Mouse (Mus musculus) heart, embryonic 13.5 days (tissue): Measurements from ENCODE around the gene Nudt4. TPM values are rescaled to one million over a fixed set of nuclear protein-coding genes. Genes with fewer than 3 reads are reported as not detected.

Experiments
- ATAC-seq: fragments of 200-750 bp; cut with Nextera tagmentation; 2 replicates; pipeline ENCODE4 v1.8.0; 2017; ENCODE audit warnings: moderate TSS enrichment; ENCODE audit not compliant: insufficient number of reproducible peaks, low FRiP score, low TSS enrichment; ENCODE audit errors: extremely low read depth
- H3K27ac ChIP-seq: fragments of 300-500 bp; sonication (generic); replicated peaks from 2 replicates; pipeline ENCODE4 v1.5.1; 2015; ENCODE audit warnings: moderate library complexity, mild to moderate bottlenecking, inconsistent platforms
- H3K27me3 ChIP-seq: fragments of 300-500 bp; sonication (generic); replicated peaks from 2 replicates; pipeline ENCODE4 v1.6.1; 2015; ENCODE audit warnings: mild to moderate bottlenecking, inconsistent platforms
- H3K36me3 ChIP-seq: fragments of 300-500 bp; sonication (generic); 2 replicates; pipeline ENCODE4 v1.6.1; 2015; ENCODE audit warnings: mild to moderate bottlenecking, inconsistent platforms
- H3K4me1 ChIP-seq: fragments of 300-500 bp; sonication (generic); 2 replicates; pipeline ENCODE4 v1.6.1; 2015; ENCODE audit warnings: inconsistent platforms
- H3K4me2 ChIP-seq: fragments of 300-500 bp; sonication (generic); 2 replicates; pipeline ENCODE4 v1.6.1; 2015; ENCODE audit warnings: inconsistent platforms, mild to moderate bottlenecking, moderate library complexity
- H3K4me3 ChIP-seq: fragments of 300-500 bp; sonication (generic); 2 replicates; pipeline ENCODE4 v1.5.1; 2015; ENCODE audit warnings: moderate library complexity, mild to moderate bottlenecking, inconsistent platforms
- H3K9ac ChIP-seq: fragments of 300-500 bp; sonication (generic); 2 replicates; pipeline ENCODE4 v1.6.1; 2015; ENCODE audit warnings: inconsistent platforms, mild to moderate bottlenecking, moderate library complexity
- H3K9me3 ChIP-seq: fragments of 300-500 bp; sonication (generic); 2 replicates; pipeline ENCODE4 v1.6.1; 2016; ENCODE audit warnings: inconsistent platforms
- WGBS: fragments of 180-500 bp; shearing (Covaris S2); methylation state at CpG from one replicate; pipeline ENCODE4 v1.1.7; 2015; ENCODE audit warnings: mixed read lengths; 5-methylcytosine and 5-hydroxymethylcytosine counted together
- polyA plus RNA-seq: library from polyadenylated mRNA; unstranded; fragments of >200 nt; fragmentation: Nextera tagmentation; extraction: Ambion mirVana; gene quantifications from 2 replicates; pipeline ENCODE4 v1.2.1, GENCODE M21; 2015

The Nudt4 gene
- polyA plus RNA-seq, 1 experiment from 2014 or later: 107 TPM

DNA sequence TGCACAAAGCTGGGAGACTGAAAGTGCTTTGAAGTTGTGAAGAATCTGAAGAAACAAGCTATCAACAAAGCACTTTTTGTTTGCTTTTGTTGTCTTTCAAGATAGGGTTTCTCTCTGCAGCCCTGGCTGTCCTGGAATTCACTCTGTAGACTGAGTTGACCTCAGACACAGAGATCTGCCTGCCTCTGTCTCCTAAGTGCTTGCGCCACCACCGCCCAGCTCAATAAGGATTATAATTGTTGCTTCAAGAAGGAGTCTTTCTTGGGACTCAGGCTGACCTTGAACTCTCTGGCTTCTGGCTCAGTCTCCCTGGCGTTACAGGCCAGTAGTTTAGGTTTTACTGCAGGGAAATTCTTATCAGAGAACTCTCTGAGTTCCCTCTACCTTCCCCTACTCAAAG lies 2.8 kb upstream of the Nudt4 start:
- Histone ChIP-seq H3K9ac (no peak overlapping the region), H3K4me3 (no peak overlapping the region), H3K4me2 (peak overlapping the region; percentile 16; the same call in 1 of the 2 replicates), H3K27me3 (no peaks in the 10 kb centered on the region), H3K27ac (no peak overlapping the region), H3K36me3 (no peaks in the 10 kb centered on the region), H3K9me3 (no peaks in the 10 kb centered on the region), H3K4me1 (peaks cover 20% of the 10 kb centered on the region)
- ATAC-seq: no peak
- 80% methylated on average over 3 of the region's 3 CpGs for WGBS

DNA sequence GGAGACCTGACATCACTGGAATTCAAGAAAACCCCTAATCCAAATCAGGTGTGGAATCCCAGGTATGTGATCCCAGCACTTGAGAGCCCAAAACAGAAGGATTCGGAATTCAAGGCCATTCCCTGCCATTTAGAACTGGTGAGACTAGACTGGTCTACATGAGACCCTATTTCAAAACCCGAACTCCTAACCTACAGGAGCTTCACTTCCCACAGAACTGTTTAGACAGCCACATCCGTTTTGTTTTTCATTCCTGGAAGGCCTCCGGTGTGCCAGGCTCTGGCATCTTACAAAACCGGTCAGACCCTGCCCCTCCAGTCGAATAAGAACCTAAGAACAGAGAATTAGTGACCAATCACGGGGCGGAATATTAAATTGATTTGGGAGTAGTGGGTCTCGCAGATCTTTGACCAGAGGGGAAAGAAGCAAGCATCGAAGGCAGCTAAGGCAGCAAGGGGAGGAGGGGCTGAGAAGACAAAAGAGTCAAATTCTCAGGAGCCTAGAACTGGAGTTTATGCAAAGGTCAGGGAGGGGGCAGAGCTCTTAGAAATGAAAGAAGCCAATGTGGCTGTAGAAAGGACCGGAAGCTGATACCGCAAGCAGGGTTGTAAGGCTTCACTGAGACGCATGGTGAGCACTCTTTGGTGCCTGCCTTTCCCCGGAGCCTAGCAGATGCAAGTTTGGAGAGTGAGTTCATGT lies 1.4 kb upstream of the Nudt4 start:
- no peaks in the 10 kb centered on the region for H3K9me3 ChIP-seq
- H3K27ac ChIP-seq: peak overlapping the region; percentile 36

DNA sequence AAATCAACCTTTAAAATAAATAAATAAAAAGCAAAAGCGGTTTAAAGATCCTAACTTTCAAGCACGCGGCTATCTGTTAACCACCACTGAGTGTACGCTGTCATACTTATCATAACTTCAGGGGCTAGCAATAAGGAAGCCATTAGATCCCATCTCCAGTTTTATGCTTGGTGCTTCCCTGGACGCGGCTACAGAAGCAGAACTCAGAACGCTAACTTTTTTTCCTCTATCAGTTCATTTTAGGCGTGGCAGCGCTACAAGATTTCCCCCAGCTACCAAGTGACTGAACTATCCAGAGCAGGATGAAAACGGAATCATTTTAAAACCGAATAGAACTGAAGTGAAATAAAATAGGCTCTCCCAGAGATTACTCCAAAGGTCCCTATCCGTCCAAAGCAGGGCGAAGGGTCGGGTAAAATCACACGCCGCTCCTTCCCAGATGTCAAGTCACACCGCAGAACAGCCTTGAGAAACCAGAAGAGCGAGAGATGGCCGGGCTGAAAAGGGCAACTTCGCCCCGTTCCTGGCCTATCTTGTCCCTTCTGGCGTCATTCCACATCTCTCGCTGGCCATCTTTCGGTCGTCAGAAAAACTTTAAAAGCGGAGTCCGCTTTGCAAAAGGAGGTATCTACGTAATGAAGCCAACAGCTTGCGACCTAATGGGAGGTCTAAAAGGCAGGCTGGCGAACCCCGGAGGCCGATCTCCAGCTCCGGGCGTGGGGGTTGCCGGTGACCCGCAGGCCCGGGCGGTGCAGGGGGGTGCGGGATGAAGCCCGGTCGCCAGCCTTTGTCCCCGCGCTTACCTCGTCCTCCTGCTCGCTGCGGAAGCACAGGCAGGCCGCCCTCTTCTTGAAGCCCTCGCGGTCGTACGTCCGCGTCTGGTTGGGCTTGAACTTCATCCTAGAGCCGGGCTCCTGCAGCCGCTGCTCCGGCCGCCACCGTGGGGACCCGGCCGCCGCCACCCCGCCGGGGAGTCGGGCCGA lies 796 bp downstream of the Nudt4 start:
- Histone ChIP-seq H3K9ac (peak overlapping the region; percentile 99), H3K27me3 (no peaks in the 10 kb centered on the region), H3K27ac (peak overlapping the region; percentile 96), H3K36me3 (0 out of 2 replicates have a peak, but pooled peaks cover 11% of the 10 kb centered on the region), H3K4me1 (peaks cover 48% of the 10 kb centered on the region), H3K4me3 (peak overlapping the region; percentile 87), H3K9me3 (no peaks in the 10 kb centered on the region), H3K4me2 (peak overlapping the region; percentile 83)
- under 1% methylated on average over 63 of the region's 65 CpGs for WGBS
- ATAC-seq: peak; percentile 27

More for the DNA sequence above, 1.4 kb upstream of the Nudt4 start:
- Histone ChIP-seq H3K4me3 (peak overlapping the region; percentile 21), H3K9ac (peak overlapping the region; percentile 47; the same call in 1 of the 2 replicates), H3K4me1 (peaks cover 32% of the 10 kb centered on the region), H3K4me2 (peak overlapping the region; percentile 83), H3K36me3 (0 out of 2 replicates have a peak, but pooled peaks cover 3% of the 10 kb centered on the region), H3K27me3 (no peaks in the 10 kb centered on the region)
- WGBS: 32% methylated on average over 14 of the region's 14 CpGs
- no peak for ATAC-seq

DNA sequence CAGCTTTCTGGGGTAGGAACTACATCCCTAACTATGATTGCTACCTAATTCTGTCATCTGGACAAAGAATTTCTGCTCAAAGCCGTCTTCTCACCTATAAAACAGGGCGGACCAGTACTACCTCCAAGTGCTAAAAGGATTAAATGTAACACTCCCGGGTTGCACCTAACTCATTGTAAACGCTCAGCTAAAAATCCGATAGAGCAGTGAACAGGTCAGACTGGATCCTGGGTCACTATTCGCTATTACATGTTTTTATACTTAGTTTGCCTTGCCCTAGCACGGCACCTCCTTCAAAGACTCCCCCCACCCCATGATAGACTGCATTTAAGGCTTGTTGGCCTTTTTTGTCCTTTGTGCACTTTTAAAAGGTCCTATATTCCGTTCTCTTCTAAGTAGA lies 1.6 kb downstream of the Nudt4 start:
- ATAC-seq: no peak
- WGBS: 6% methylated on average over 8 of the region's 8 CpGs

DNA sequence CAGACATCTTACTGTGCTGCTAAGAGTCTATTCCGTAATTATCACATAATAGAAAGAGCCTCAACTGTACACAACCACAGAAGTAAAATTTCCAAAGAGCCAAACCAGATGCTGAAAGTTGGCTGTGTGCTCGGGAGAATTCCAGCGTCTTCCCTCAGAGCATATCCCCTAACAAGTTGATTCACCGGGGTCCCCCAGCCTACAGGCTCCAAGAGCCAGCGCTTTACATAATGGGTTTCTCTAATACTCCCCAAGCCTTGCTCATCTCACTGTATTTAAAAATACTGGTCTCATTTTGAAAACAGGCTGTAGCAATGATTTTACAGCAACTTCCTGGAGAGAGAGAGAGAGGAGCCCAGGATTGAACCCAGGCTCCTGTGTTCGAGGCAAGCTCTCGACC lies 2.3 kb downstream of the Nudt4 start:
- WGBS: 39% methylated on average over 7 of the region's 7 CpGs
- Histone ChIP-seq H3K27ac (0 out of 2 replicates have a peak overlapping the region, but pooled peaks have one; percentile 20), H3K36me3 (peaks cover 17% of the 10 kb centered on the region), H3K4me2 (peak overlapping the region; percentile 83), H3K4me1 (peaks cover 49% of the 10 kb centered on the region), H3K9me3 (no peaks in the 10 kb centered on the region), H3K4me3 (peak overlapping the region; percentile 87), H3K27me3 (no peaks in the 10 kb centered on the region), H3K9ac (peak overlapping the region; percentile 99)
- no peak for ATAC-seq

More for the DNA sequence above, 1.6 kb downstream of the Nudt4 start:
- Histone ChIP-seq H3K36me3 (peaks cover 16% of the 10 kb centered on the region), H3K27ac (peak overlapping the region; percentile 96), H3K9ac (peak overlapping the region; percentile 99), H3K4me2 (peak overlapping the region; percentile 83), H3K9me3 (no peaks in the 10 kb centered on the region), H3K4me3 (peak overlapping the region; percentile 87), H3K27me3 (no peaks in the 10 kb centered on the region), H3K4me1 (peaks cover 48% of the 10 kb centered on the region)

DNA sequence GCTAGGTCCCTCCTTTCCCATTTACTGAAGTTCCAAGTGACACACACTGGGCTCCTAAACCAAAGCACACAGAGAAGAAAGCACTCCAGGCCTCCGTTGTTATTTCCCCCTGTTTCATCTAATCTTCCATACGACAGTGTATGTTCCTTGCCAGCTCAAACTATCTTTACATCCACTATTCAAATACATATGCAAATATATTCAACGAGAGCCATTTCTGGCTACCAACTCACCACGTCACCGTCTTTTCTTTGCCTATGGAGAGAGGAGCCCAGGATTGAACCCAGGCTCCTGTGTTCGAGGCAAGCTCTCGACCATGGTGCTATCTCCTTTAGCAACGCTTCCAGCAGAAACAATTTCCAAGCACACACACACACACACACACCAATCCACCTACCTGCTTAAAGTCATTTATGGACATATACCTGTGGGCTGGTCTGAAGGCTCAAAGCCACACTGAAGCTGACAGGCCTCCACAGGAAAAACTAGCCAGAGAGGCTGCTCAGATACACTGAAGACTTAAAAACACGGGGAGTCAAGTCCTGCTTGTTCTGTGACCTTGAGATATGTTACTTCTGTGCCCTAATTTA lies 3.5 kb downstream of the Nudt4 start:
- H3K27ac ChIP-seq: peak overlapping the region; percentile 13; the same call in 1 of the 2 replicates
- H3K27me3 ChIP-seq: no peaks in the 10 kb centered on the region
- H3K9me3 ChIP-seq: no peaks in the 10 kb centered on the region
- peak overlapping the region; percentile 66 for H3K9ac ChIP-seq
- 74% methylated on average over 9 of the region's 9 CpGs for WGBS
- peaks cover 17% of the 10 kb centered on the region for H3K36me3 ChIP-seq
- no peak for ATAC-seq
- peak overlapping the region; percentile 55 for H3K4me2 ChIP-seq
- peaks cover 55% of the 10 kb centered on the region for H3K4me1 ChIP-seq
- H3K4me3 ChIP-seq: peak overlapping the region; percentile 87

DNA sequence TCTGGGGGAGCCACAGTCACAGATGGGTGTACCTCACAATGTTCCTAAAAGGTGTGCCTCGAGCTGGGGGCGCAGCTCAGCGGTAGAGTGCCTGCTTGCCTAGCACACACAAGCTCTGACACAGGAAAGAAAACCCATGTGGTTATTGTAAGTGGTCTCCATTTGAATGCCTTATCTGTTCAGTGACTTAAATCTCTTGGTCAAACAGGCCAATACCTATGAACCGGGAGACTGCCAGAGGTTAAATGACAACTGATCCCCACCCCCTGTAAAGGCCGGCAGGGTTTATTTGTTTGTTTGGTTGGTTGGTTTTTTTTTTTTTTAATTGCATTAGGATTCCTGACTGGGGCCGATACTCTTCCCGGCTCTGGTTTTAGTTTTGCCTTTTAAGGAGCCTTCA lies 4.5 kb downstream of the Nudt4 start:
- H3K4me1 ChIP-seq: peaks cover 55% of the 10 kb centered on the region
- peak overlapping the region; percentile 87 for H3K4me3 ChIP-seq
- 63% methylated on average over 7 of the region's 7 CpGs for WGBS
- peak overlapping the region; percentile 66; the same call in 1 of the 2 replicates for H3K9ac ChIP-seq
- ATAC-seq: no peak
- H3K4me2 ChIP-seq: peak overlapping the region; percentile 55
- no peaks in the 10 kb centered on the region for H3K9me3 ChIP-seq
- peaks cover 26% of the 10 kb centered on the region for H3K36me3 ChIP-seq
- no peaks in the 10 kb centered on the region for H3K27me3 ChIP-seq
- 0 out of 2 replicates have a peak overlapping the region, but pooled peaks have one; percentile 13 for H3K27ac ChIP-seq

DNA sequence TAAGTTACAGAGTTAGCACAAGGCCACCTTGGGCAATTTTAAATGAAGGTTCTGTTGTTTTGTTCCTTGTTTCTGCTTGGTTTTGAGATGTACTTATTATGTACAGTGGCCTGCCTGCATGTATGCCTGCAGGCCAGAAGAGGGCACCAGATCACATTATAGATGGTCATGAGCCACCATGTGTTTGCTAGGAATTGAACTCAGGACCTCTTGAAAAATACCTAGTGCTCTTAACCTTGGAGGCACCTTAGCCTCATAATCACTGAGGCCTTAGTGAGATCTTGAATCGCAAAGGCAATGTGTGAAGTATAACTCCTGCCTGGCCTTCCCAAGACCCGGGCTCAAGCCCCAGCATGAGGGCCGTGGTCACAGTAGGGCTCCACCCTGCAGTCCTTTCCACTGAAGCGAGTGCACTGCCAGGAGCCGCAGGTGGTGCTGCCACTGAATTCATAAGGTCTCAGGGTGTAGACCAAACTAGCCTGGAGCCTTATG lies 6.6 kb downstream of the Nudt4 start:
- no peak for ATAC-seq
- H3K9me3 ChIP-seq: no peaks in the 10 kb centered on the region
- peak overlapping the region; percentile 87 for H3K4me3 ChIP-seq
- WGBS: 81% methylated on average over 5 of the region's 5 CpGs
- peaks cover 73% of the 10 kb centered on the region for H3K4me1 ChIP-seq
- H3K9ac ChIP-seq: no peak overlapping the region
- H3K36me3 ChIP-seq: peaks cover 34% of the 10 kb centered on the region
- no peaks in the 10 kb centered on the region for H3K27me3 ChIP-seq
- peak overlapping the region; percentile 55 for H3K4me2 ChIP-seq
- no peak overlapping the region; the same call in 1 of the 2 replicates for H3K27ac ChIP-seq

DNA sequence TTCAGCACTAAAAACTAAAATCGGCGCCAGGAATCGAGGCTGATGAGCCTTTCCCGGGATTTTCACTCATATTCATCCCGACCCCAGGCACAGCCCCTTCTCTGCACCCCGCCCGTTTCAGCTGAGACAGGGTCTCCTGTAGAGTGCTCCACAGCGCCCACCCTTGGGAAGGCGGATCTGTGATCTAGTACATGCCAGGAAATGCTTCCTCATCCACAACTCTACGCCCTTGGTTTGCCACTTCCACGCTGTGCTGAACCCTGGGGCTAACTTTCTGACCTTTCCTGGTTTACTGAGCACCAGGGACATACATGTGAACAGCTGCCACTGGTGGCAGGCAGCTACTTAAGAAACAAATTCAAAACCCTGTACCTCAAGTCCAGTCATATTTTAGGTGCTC lies 8.1 kb downstream of the Nudt4 start:
- H3K36me3 ChIP-seq: peaks cover 39% of the 10 kb centered on the region
- peak overlapping the region; percentile 87 for H3K4me3 ChIP-seq
- H3K27ac ChIP-seq: peak overlapping the region; percentile 22
- H3K27me3 ChIP-seq: no peaks in the 10 kb centered on the region
- peaks cover 61% of the 10 kb centered on the region for H3K4me1 ChIP-seq
- WGBS: 77% methylated on average over 11 of the region's 11 CpGs
- peak overlapping the region; percentile 38; the same call in 1 of the 2 replicates for H3K9ac ChIP-seq
- ATAC-seq: no peak
- peak overlapping the region; percentile 55 for H3K4me2 ChIP-seq
- H3K9me3 ChIP-seq: no peaks in the 10 kb centered on the region

DNA sequence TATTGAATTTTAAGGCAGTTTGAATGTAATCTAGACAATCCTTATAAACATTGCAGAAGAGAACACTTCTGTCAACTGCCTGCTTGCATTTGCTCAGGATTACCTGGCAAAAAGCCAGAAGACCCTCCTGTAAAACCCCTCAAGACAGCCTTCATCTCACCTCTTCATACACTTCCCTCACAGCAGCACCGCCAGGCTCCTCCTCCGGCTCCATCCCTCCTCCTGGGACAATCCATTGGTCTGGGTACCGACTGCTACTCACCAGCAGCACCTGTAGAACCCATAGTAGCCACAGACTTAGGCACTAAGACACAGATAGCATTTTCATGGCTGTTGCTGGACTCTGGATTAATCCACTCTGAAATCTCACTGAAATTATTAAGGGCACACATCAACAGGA lies 11.6 kb downstream of the Nudt4 start:
- 63% methylated on average over 3 of the region's 3 CpGs for WGBS
- Histone ChIP-seq H3K4me2 (peak overlapping the region; percentile 55), H3K4me3 (peak overlapping the region; percentile 87), H3K36me3 (peaks cover 56% of the 10 kb centered on the region), H3K27ac (peak overlapping the region; percentile 36; the same call in 1 of the 2 replicates), H3K9ac (0 out of 2 replicates have a peak overlapping the region, but pooled peaks have one; percentile 24), H3K9me3 (no peaks in the 10 kb centered on the region), H3K27me3 (no peaks in the 10 kb centered on the region), H3K4me1 (peaks cover 40% of the 10 kb centered on the region)
- ATAC-seq: no peak
